Mouse (Mus musculus) megakaryocyte, embryonic 14.5 days (primary cell): ENCODE results near the gene Ankrd54.

Source experiments
- FLI1 ChIP-seq: IDR thresholded peaks from 2 replicates; pipeline ENCODE4 v1.6.1; 2012; ENCODE audit warnings: low read length, inconsistent platforms, mixed read lengths
- GATA1 ChIP-seq: IDR thresholded peaks from 3 replicates; pipeline ENCODE4 v1.6.1; 2012; ENCODE audit warnings: mixed read lengths, low read length, inconsistent platforms, borderline replicate concordance

GRCm38 (mm10) chr15:79071117-79072039 is 8.7 kb upstream of the Ankrd54 start:
- TF ChIP-seq GATA1 (no peak), FLI1 (no peak)
